Mouse (Mus musculus) MEL (cell line): ENCODE measurements at regions not wholly inside any gene's neighbourhood (a gene's known extent, or its start where the extent isn't known, plus 50 kb on each side); places are given as distances from the start of the nearest gene placed in this dataset.

Experiments
- CTCF ChIP-seq, 3 experiments: IDR thresholded peaks in 2 of 3; conservative IDR thresholded peaks in 1 of 3; 2 replicates each; pipeline ENCODE4 v1.5.1; 2011 to 2012; ENCODE audit warnings: low read length in 3 of 3, low read depth in 2 of 3, mild to moderate bottlenecking in 2 of 3, improper control_type of control experiment in 1 of 3, inconsistent platforms in 1 of 3, mixed read lengths in 1 of 3, moderate library complexity in 1 of 3; ENCODE audit not compliant: control insufficient read depth in 1 of 3, insufficient read depth in 1 of 3, poor library complexity in 1 of 3, severe bottlenecking in 1 of 3
- NELFE ChIP-seq: IDR thresholded peaks from 2 replicates; pipeline ENCODE4 v1.6.1; 2011; ENCODE audit warnings: low read depth, low read length, improper control_type of control experiment

DNA sequence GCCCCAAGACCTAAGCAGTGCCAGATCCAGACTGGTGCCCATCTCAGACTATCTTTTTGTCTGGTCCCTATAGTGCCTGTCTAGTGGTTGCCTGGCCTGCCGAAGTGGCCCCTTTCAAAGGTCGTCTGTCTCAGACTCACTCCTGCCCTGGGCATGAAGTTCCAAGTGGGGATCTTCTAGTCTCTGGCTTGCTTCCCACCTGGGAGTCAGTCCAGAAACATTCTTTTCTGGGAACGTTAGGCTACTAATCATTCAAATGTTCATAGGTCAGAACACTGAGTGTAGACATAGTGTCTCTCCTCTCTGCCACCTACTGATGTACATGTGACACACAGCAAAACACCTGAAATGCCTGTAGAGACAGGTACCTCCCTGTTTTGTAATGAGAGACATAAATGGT lies 297.6 kb downstream of the Htr7 start:
- TF ChIP-seq CTCF (IDR thresholded peaks at IDR 0.05 in 2 of 3, conservative IDR thresholded peaks at IDR 0.05 in 1 of 3; ENCODE audit: control insufficient read depth in 1 of 3, insufficient read depth in 1 of 3, low read depth in 2 of 3, low read length in 3 of 3, poor library complexity in 1 of 3, severe bottlenecking in 1 of 3) (no peak), NELFE (no peak)
